Mouse (Mus musculus): Measurements from ENCODE around the gene Cacfd1.

GRCm38 (mm10) chr2:26964724-26965370, 44.9 kb upstream of the Cacfd1 start:
- TF ChIP-seq CTCF (IDR thresholded peaks at IDR 0.05; ENCODE audit: low read depth, low read length): no peak
- no peak for TF ChIP-seq POLR2A (IDR thresholded peaks at IDR 0.05; ENCODE audit: extremely low read depth, insufficient read depth, low read length)

Data from liver, adult 2 months (tissue).